Mouse (Mus musculus) testis, postnatal 10 days (tissue): ENCODE results near the gene Bst2.
"Not testable (repeated sequence)": the region's sequence is repeated elsewhere in the genome, so short reads cannot be mapped to it uniquely, and the experiment has no call there.

Experiments
- DNase-seq: peaks from one replicate; pipeline ENCODE4 v3.0.0; 2021; ENCODE audit warnings: low spot score

The Bst2 gene

GRCm38 (mm10) chr8:71558958-71559690 is 21.9 kb upstream of the Bst2 start:
- DNase-seq, result peak; percentile 89

- no peak for DNase-seq
Observed at GRCm38 (mm10) chr8:71558071-71558957, 21.1 kb upstream of the Bst2 start, which contains the start of gene Tmem221. Gene Tmem221, minus strand, starts transcription at chr8:71558871.

- no peak for DNase-seq
Observed at GRCm38 (mm10) chr8:71554644-71555043, 17.4 kb upstream of the Bst2 start.

GRCm38 (mm10) chr8:71554001-71554400 is 16.7 kb upstream of the Bst2 start:
- DNase-seq, result no peak

- no peak for DNase-seq
Observed at GRCm38 (mm10) chr8:71552770-71553169, 15.5 kb upstream of the Bst2 start.

GRCm38 (mm10) chr8:71550754-71551153 is 13.5 kb upstream of the Bst2 start:
- no peak for DNase-seq

- DNase-seq, result no peak
Observed at GRCm38 (mm10) chr8:71547590-71547989, 10.3 kb upstream of the Bst2 start.

- no peak for DNase-seq
Observed at GRCm38 (mm10) chr8:71545053-71545452, 7.8 kb upstream of the Bst2 start.

- no peak for DNase-seq
Observed at GRCm38 (mm10) chr8:71543755-71544154, 6.5 kb upstream of the Bst2 start.

- peak; percentile 95 for DNase-seq
Observed at GRCm38 (mm10) chr8:71542632-71543343, 5.5 kb upstream of the Bst2 start, which contains the start of gene Mvb12a. Gene Mvb12a, plus strand, starts transcription at chr8:71542922.

GRCm38 (mm10) chr8:71535663-71536062 is 1.6 kb downstream of the Bst2 start:
- DNase-seq, result no peak

GRCm38 (mm10) chr8:71534263-71534810 is 2.9 kb downstream of the Bst2 start:
- DNase-seq, result no peak

- not testable (repeated sequence) for DNase-seq
Observed at GRCm38 (mm10) chr8:71530735-71531467, 6.4 kb downstream of the Bst2 start.

- DNase-seq, result no peak
Observed at GRCm38 (mm10) chr8:71528362-71529073, 8.7 kb downstream of the Bst2 start.

GRCm38 (mm10) chr8:71527162-71527870 is 9.9 kb downstream of the Bst2 start:
- no peak for DNase-seq

GRCm38 (mm10) chr8:71526272-71526671 is 11.0 kb downstream of the Bst2 start:
- DNase-seq, result no peak

- DNase-seq, result no peak
Observed at GRCm38 (mm10) chr8:71525226-71526050, 11.8 kb downstream of the Bst2 start, which contains the start of gene Ccdc194. Gene Ccdc194, minus strand, starts transcription at chr8:71525711.

- DNase-seq, result peak; percentile 98
Observed at GRCm38 (mm10) chr8:71521634-71522033, 15.6 kb downstream of the Bst2 start.
